ENCODE assay signal across 8 mouse cellular contexts in the genomic region with DNA sequence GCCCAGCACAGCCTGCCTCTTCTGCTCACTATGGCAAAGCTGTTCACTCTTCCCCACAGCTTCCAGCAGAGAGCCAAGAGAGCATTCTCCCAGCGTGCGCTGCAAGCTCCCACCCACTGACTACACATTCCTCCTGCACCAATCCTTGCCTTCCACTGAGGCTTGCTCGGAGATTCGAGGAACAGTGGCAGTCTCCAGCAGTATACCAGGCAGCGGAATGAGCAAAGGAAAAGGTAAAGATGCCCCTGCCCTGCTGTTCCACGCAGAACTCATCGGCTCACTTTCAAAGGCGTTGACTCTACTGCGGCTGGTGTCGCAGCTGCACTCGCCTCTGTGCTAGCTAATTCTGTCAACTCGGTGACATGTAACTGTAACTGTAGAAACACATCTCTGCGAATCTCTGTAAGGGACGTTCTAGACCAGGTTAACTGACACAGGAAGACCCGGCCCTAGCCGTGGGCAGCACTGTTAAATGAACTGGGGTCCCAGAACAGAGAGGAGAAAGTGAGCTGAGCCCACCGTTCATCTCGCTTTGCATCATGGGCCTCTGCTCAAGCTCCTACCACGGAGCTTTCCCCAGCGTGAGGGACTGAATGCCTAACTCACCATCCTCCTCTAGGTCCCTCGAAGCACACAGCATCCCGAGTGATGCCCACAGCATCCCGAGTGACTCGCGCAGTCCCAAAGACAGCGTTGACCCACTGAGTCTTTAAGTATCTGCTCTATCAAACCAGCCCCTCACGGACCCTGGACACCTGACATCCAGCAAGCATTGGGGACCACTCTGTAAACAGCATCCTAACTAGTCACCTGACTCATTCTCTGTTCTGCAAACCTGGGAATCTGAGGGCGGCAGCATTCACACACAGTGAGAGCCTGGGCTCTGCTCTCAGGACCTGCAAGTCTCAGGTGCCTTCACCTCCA. TPM values are rescaled to one million over a fixed set of nuclear protein-coding genes. Genes with fewer than 3 reads are reported as not detected.
A peak's percentile ranks its signal among the peaks of the same experiment; 100 is the strongest.
DNase-seq lines count a peak whose midpoint lies in the region; ATAC-seq and TF ChIP-seq lines count a peak whose summit lies in the region.

No protein-coding gene starts in this region.

- ATAC-seq in liver, embryonic 11.5 days (replicated peaks; ENCODE audit: low FRiP score), result 0 out of 2 replicates have a peak, but pooled peaks have one; percentile 5
- ATAC-seq in hindbrain, embryonic 12.5 days (ENCODE audit: low FRiP score), result peak; percentile 53
- peak; percentile 7; the same call in 1 of the 2 replicates for ATAC-seq in limb, embryonic 14.5 days (ENCODE audit: low FRiP score, low read depth)
- ATAC-seq in megakaryocyte progenitor cell, adult 5-6 weeks (replicated peaks; ENCODE audit: poor library complexity), result no peak

- no peak for DNase-seq in liver, embryonic 11.5 days (ENCODE audit: low spot score)
- DNase-seq in liver, result no peak
- DNase-seq in embryo, embryonic 10 days (ENCODE audit: low spot score), result peak; percentile 46
- no peak for DNase-seq in limb, embryonic 14.5 days (ENCODE audit: low spot score)
- peak; percentile 54 for DNase-seq in right cerebral cortex, postnatal 14 days
- DNase-seq in thymus, postnatal 14 days, result no peak

- WGBS in liver, embryonic 11.5 days, result 9% methylated on average over 28 of the region's 28 CpGs
- WGBS in hindbrain, embryonic 12.5 days, result 2% methylated on average over 28 of the region's 28 CpGs
- WGBS in limb, embryonic 14.5 days, result 2% methylated on average over 28 of the region's 28 CpGs

- TF ChIP-seq POLR2A in limb, embryonic 14.5 days (IDR thresholded peaks at IDR 0.05; ENCODE audit: borderline replicate concordance, extremely low read depth, insufficient read depth, insufficient read length), result no peak

- peaks cover 14% of the 10 kb centered on the region for H3K4me1 ChIP-seq in liver, embryonic 11.5 days (replicated peaks; ENCODE audit: control insufficient read depth, insufficient read depth, low read length)
- H3K4me1 ChIP-seq in hindbrain, embryonic 12.5 days, result peaks cover 26% of the 10 kb centered on the region
- H3K4me1 ChIP-seq in limb, embryonic 14.5 days (ENCODE audit: control insufficient read depth, insufficient read depth, low read length), result peaks cover 28% of the 10 kb centered on the region; the same call in 1 of the 2 replicates

- no peaks in the 10 kb centered on the region for H3K9me3 ChIP-seq in liver, embryonic 11.5 days (ENCODE audit: control insufficient read depth, low read length)
- H3K9me3 ChIP-seq in hindbrain, embryonic 12.5 days (replicated peaks), result no peaks in the 10 kb centered on the region
- no peaks in the 10 kb centered on the region for H3K9me3 ChIP-seq in limb, embryonic 14.5 days (ENCODE audit: control insufficient read depth, low read length)

- H3K27me3 ChIP-seq in liver, embryonic 11.5 days (replicated peaks; ENCODE audit: control insufficient read depth, insufficient read depth, low read length), result peaks cover 27% of the 10 kb centered on the region
- H3K27me3 ChIP-seq in hindbrain, embryonic 12.5 days, result peaks cover 22% of the 10 kb centered on the region
- no peaks in the 10 kb centered on the region for H3K27me3 ChIP-seq in limb, embryonic 14.5 days (ENCODE audit: control insufficient read depth, insufficient read depth, low read length)

- no peak overlapping the region for H3K27ac ChIP-seq in liver, embryonic 11.5 days (ENCODE audit: low read depth, low read length)
- 0 out of 2 replicates have a peak overlapping the region, but pooled peaks have one; percentile 23 for H3K27ac ChIP-seq in hindbrain, embryonic 12.5 days
- H3K27ac ChIP-seq in limb, embryonic 14.5 days (replicated peaks; ENCODE audit: low read depth, low read length), result no peak overlapping the region

- H3K4me2 ChIP-seq in liver, embryonic 11.5 days, result peak overlapping the region; percentile 64
- H3K4me2 ChIP-seq in hindbrain, embryonic 12.5 days (replicated peaks), result peak overlapping the region; percentile 90
- peak overlapping the region; percentile 81 for H3K4me2 ChIP-seq in limb, embryonic 14.5 days (replicated peaks; ENCODE audit: low read depth, low read length, severe bottlenecking)

- no peak overlapping the region for H3K9ac ChIP-seq in liver, embryonic 11.5 days (ENCODE audit: low read depth, low read length)
- peak overlapping the region; percentile 53 for H3K9ac ChIP-seq in hindbrain, embryonic 12.5 days
- peak overlapping the region; percentile 31 for H3K9ac ChIP-seq in limb, embryonic 14.5 days (ENCODE audit: low read depth, low read length, severe bottlenecking)

- H3K36me3 ChIP-seq in liver, embryonic 11.5 days (ENCODE audit: control insufficient read depth, insufficient read depth, low read length), result no peaks in the 10 kb centered on the region
- no peaks in the 10 kb centered on the region for H3K36me3 ChIP-seq in hindbrain, embryonic 12.5 days
- no peaks in the 10 kb centered on the region for H3K36me3 ChIP-seq in limb, embryonic 14.5 days (ENCODE audit: control insufficient read depth, insufficient read depth, low read length)

- peak overlapping the region; percentile 29 for H3K4me3 ChIP-seq in liver, embryonic 11.5 days (ENCODE audit: low read depth, low read length)
- peak overlapping the region; percentile 45 for H3K4me3 ChIP-seq in hindbrain, embryonic 12.5 days
- peak overlapping the region; percentile 33 for H3K4me3 ChIP-seq in limb, embryonic 14.5 days (replicated peaks; ENCODE audit: low read length)

RNA-seq across cellular contexts. Expression of gene Gipc2, which starts 59.5 kb away (rescaled TPM):
- polyA plus RNA-seq in liver, embryonic 11.5 days (2014; fragmentation: Nextera tagmentation; extraction: Ambion mirVana), result 12.1 and 15.4 TPM in 2 replicates
- polyA plus RNA-seq in hindbrain, embryonic 12.5 days (2016; fragmentation: Nextera tagmentation; extraction: Ambion mirVana), result 2.6 and 3.3 TPM in 2 replicates
- 0.79 and 2.6 TPM in 2 replicates for polyA plus RNA-seq in limb, embryonic 14.5 days (2012; rRNA removed)
- 2.9 and 4.3 TPM in 2 replicates for polyA plus RNA-seq in limb, embryonic 14.5 days (2014; fragmentation: Nextera tagmentation; extraction: Ambion mirVana)
- total RNA-seq in megakaryocyte progenitor cell, adult 5-6 weeks (2015), result 0.22 TPM in 1 of 2 replicates, not detected in the other
- total RNA-seq in megakaryocyte progenitor cell, adult 5-6 weeks (2017), result not detected in 2 replicates

Comparison
In these comparisons a context has a peak if more than half of its experiments do, and no peak if none do; other contexts are left out.
1. DNase-seq: peak in embryo, embryonic 10 days (single experiment) and right cerebral cortex, postnatal 14 days (single experiment); none in liver, embryonic 11.5 days (single experiment), liver (single experiment), limb, embryonic 14.5 days (single experiment) and thymus, postnatal 14 days (single experiment).
2. Peak in every context shown above with its lines, with median percentiles within 50 percentile points of each other: H3K4me2 ChIP-seq and H3K4me3 ChIP-seq.